Mouse (Mus musculus) embryonic facial prominence, embryonic 14.5 days (tissue): ENCODE measurements around the gene Hspbp1. TPM values are rescaled to one million over a fixed set of nuclear protein-coding genes. Genes with fewer than 3 reads are reported as not detected.

Source experiments
- ATAC-seq: fragments of 200-750 bp; cut with Nextera tagmentation; 2 replicates; pipeline ENCODE4 v1.8.0; 2017; ENCODE audit warnings: low read depth, moderate number of reproducible peaks, moderate TSS enrichment
- DNase-seq: peaks from one replicate; pipeline ENCODE4 v3.0.0-alpha.2; 2015; ENCODE audit warnings: low spot score
- H3K27ac ChIP-seq: fragments of 300-500 bp; sonication (generic); replicated peaks from 2 replicates; pipeline ENCODE4 v1.5.1; 2014; ENCODE audit warnings: low read depth, mild to moderate bottlenecking, low read length, moderate library complexity
- H3K27me3 ChIP-seq: fragments of 300-500 bp; sonication (generic); replicated peaks from 2 replicates; pipeline ENCODE4 v1.6.1; 2014; ENCODE audit warnings: low read length; ENCODE audit not compliant: control insufficient read depth, insufficient read depth
- H3K36me3 ChIP-seq: fragments of 300-500 bp; sonication (generic); 2 replicates; pipeline ENCODE4 v1.6.1; 2014; ENCODE audit warnings: low read length, mixed read lengths; ENCODE audit not compliant: control insufficient read depth, insufficient read depth
- H3K4me1 ChIP-seq: fragments of 300-500 bp; sonication (generic); 2 replicates; pipeline ENCODE4 v1.6.1; 2014; ENCODE audit warnings: antibody characterized with exemption, low read length; ENCODE audit not compliant: control insufficient read depth, insufficient read depth
- H3K4me2 ChIP-seq: fragments of 300-500 bp; sonication (generic); 2 replicates; pipeline ENCODE4 v1.6.1; 2014; ENCODE audit warnings: low read depth, mild to moderate bottlenecking, low read length, moderate library complexity, mixed read lengths
- H3K4me3 ChIP-seq: fragments of 300-500 bp; sonication (generic); 2 replicates; pipeline ENCODE4 v1.5.1; 2014; ENCODE audit warnings: low read depth, mild to moderate bottlenecking, low read length
- H3K9ac ChIP-seq: fragments of 300-500 bp; sonication (generic); 2 replicates; pipeline ENCODE4 v1.6.1; 2014; ENCODE audit warnings: low read depth, mild to moderate bottlenecking, low read length, moderate library complexity, mixed read lengths
- H3K9me3 ChIP-seq: fragments of 300-500 bp; sonication (generic); 2 replicates; pipeline ENCODE4 v1.6.1; 2016; ENCODE audit warnings: low read length; ENCODE audit not compliant: control insufficient read depth
- WGBS: fragments of 180-500 bp; shearing (Covaris S2); extraction: QIAGEN DNeasy Blood & Tissue Kit; methylation state at CpG from one replicate; pipeline ENCODE4 v1.1.7; 2014; 5-methylcytosine and 5-hydroxymethylcytosine counted together
- polyA plus RNA-seq: library from polyadenylated mRNA; unstranded; fragments of >200 nt; fragmentation: Nextera tagmentation; extraction: Ambion mirVana; gene quantifications from 2 replicates; pipeline ENCODE4 v1.2.1, GENCODE M21; 2014

Gene Hspbp1
- polyA plus RNA-seq, 1 experiment from 2014 or later: 77.5 TPM

GRCm38 (mm10) chr7:4658912-4659551 lies 25.8 kb downstream of the Hspbp1 start, which contains the start of gene Ppp6r1:
TSS of gene Ppp6r1 (minus strand) at chr7:4659019.
- peaks cover 21% of the 10 kb centered on the region for H3K4me1 ChIP-seq
- no peaks in the 10 kb centered on the region for H3K27me3 ChIP-seq
- H3K4me2 ChIP-seq: peak within 1 kb of the TSS; percentile 81
- DNase-seq (peak; percentile 99), ATAC-seq (peak; percentile 98)
- peak within 1 kb of the TSS; percentile 81 for H3K4me3 ChIP-seq
- WGBS: 0% methylated on average over 42 of the region's 54 CpGs
- H3K27ac ChIP-seq: peak within 1 kb of the TSS; percentile 98
- peak within 1 kb of the TSS; percentile 92 for H3K9ac ChIP-seq
- H3K9me3 ChIP-seq: no peaks in the 10 kb centered on the region
- H3K36me3 ChIP-seq: peaks cover 15% of the 10 kb centered on the region; the same call in 1 of the 2 replicates

GRCm38 (mm10) chr7:4658128-4658907 lies 26.6 kb downstream of the Hspbp1 start:
- ATAC-seq: peak; percentile 71
- WGBS: under 1% methylated on average over 14 of the region's 78 CpGs
- H3K36me3 ChIP-seq: peaks cover 8% of the 10 kb centered on the region; the same call in 1 of the 2 replicates

GRCm38 (mm10) chr7:4657521-4658127 lies 27.2 kb downstream of the Hspbp1 start:
- peaks cover 5% of the 10 kb centered on the region; the same call in 1 of the 2 replicates for H3K36me3 ChIP-seq
- peak overlapping the region; percentile 81 for H3K4me3 ChIP-seq
- no peak for ATAC-seq
- H3K27ac ChIP-seq: peak overlapping the region; percentile 98; the same call in 1 of the 2 replicates
- no peaks in the 10 kb centered on the region for H3K9me3 ChIP-seq
- WGBS: 49% methylated on average over 9 of the region's 9 CpGs
- no peak for DNase-seq
- no peaks in the 10 kb centered on the region for H3K27me3 ChIP-seq
- H3K4me2 ChIP-seq: peak overlapping the region; percentile 81
- H3K9ac ChIP-seq: peak overlapping the region; percentile 92
- H3K4me1 ChIP-seq: peaks cover 21% of the 10 kb centered on the region

More at GRCm38 (mm10) chr7:4658128-4658907, 26.6 kb downstream of the Hspbp1 start:
- Histone ChIP-seq H3K4me1 (peaks cover 21% of the 10 kb centered on the region), H3K9ac (peak overlapping the region; percentile 92), H3K27ac (peak overlapping the region; percentile 98), H3K4me3 (peak overlapping the region; percentile 81), H3K9me3 (no peaks in the 10 kb centered on the region), H3K27me3 (no peaks in the 10 kb centered on the region), H3K4me2 (peak overlapping the region; percentile 81)
- DNase-seq: peak; percentile 54

- Histone ChIP-seq H3K9ac (peak overlapping the region; percentile 42; the same call in 1 of the 2 replicates), H3K27me3 (no peaks in the 10 kb centered on the region), H3K4me2 (peak overlapping the region; percentile 81), H3K4me3 (no peak overlapping the region), H3K9me3 (no peaks in the 10 kb centered on the region), H3K27ac (no peak overlapping the region), H3K36me3 (no peaks in the 10 kb centered on the region), H3K4me1 (peaks cover 21% of the 10 kb centered on the region)
- 60% methylated on average over 1 of the region's 1 CpGs for WGBS
- ATAC-seq (no peak), DNase-seq (no peak)
These were observed 28.1 kb downstream of the Hspbp1 start for GRCm38 (mm10) chr7:4656818-4657217.

GRCm38 (mm10) chr7:4655916-4656315 lies 29.0 kb downstream of the Hspbp1 start:
- Histone ChIP-seq H3K4me3 (no peak overlapping the region), H3K9ac (no peak overlapping the region), H3K27me3 (no peaks in the 10 kb centered on the region), H3K27ac (no peak overlapping the region), H3K9me3 (no peaks in the 10 kb centered on the region), H3K4me2 (peak overlapping the region; percentile 81; the same call in 1 of the 2 replicates), H3K36me3 (peaks cover 3% of the 10 kb centered on the region; the same call in 1 of the 2 replicates), H3K4me1 (peaks cover 21% of the 10 kb centered on the region)
- DNase-seq (no peak), ATAC-seq (no peak)
- 93% methylated on average over 1 of the region's 1 CpGs for WGBS

- Histone ChIP-seq H3K36me3 (peaks cover 3% of the 10 kb centered on the region; the same call in 1 of the 2 replicates), H3K9me3 (no peaks in the 10 kb centered on the region), H3K9ac (no peak overlapping the region), H3K27me3 (no peaks in the 10 kb centered on the region), H3K4me2 (no peak overlapping the region), H3K4me3 (no peak overlapping the region), H3K27ac (no peak overlapping the region), H3K4me1 (peaks cover 21% of the 10 kb centered on the region)
- DNase-seq (no peak), ATAC-seq (no peak)
- 88% methylated on average over 4 of the region's 4 CpGs for WGBS
These were observed 29.5 kb downstream of the Hspbp1 start for GRCm38 (mm10) chr7:4655393-4655792.

DNA sequence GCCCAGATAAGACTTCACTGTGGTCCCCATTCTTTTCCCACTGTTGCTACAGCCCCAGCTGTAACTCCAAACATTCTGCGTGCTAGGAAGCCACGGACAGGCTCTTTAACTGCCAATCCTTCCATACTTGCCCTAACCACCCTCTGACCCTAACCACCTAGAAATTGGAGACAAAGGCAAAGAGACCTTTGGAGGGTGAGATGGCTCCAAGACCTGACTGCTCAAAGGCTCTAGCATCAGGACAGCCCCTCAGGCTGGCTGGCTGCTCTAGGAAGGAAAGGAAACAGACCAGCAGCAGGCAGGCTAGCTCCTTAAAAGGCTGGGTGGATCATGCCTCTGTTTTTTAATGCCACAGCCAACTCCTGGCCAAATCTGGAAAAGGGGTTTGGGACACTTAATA lies 30.6 kb downstream of the Hspbp1 start:
- Histone ChIP-seq H3K9ac (peak overlapping the region; percentile 8; the same call in 1 of the 2 replicates), H3K27ac (no peak overlapping the region), H3K36me3 (peaks cover 3% of the 10 kb centered on the region; the same call in 1 of the 2 replicates), H3K27me3 (no peaks in the 10 kb centered on the region), H3K4me1 (peaks cover 21% of the 10 kb centered on the region), H3K9me3 (no peaks in the 10 kb centered on the region), H3K4me2 (no peak overlapping the region), H3K4me3 (no peak overlapping the region)
- WGBS: 84% methylated on average over 2 of the region's 2 CpGs
- ATAC-seq (no peak), DNase-seq (no peak)

DNA sequence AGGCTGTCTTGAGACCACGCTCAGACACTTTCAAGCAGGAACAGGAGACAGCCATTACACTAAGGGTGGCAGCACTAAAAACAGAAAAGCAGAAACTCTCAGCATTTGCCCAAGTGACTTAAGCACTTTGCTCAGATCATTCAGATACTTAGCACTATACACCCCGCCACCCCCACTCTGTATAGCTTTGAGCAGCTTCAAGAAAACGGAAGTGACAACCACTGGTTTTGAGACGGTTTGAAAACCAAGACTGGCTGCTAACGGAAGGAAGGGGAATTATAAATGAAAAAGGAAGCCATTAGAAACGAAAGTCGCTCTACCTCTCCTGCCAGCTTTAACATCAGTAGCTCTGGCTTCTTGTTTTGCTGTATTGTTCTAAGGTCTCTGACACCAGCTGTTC lies 31.1 kb downstream of the Hspbp1 start:
- Histone ChIP-seq H3K36me3 (peaks cover 3% of the 10 kb centered on the region; the same call in 1 of the 2 replicates), H3K4me1 (peaks cover 21% of the 10 kb centered on the region), H3K9me3 (no peaks in the 10 kb centered on the region), H3K27me3 (no peaks in the 10 kb centered on the region), H3K4me2 (no peak overlapping the region), H3K4me3 (no peak overlapping the region), H3K27ac (no peak overlapping the region), H3K9ac (no peak overlapping the region)
- 88% methylated on average over 7 of the region's 7 CpGs for WGBS
- ATAC-seq: no peak
- DNase-seq: no peak
